Mouse (Mus musculus): Measurements from ENCODE around the gene Slc35f1. TPM values are rescaled to one million over a fixed set of nuclear protein-coding genes. Genes with fewer than 3 reads are reported as not detected.

Slc35f1 gene
- polyA plus RNA-seq, 1 experiment, result 52.7 TPM

- DNase-seq (ENCODE audit: low read depth), result peak; percentile 52
- no peak for TF ChIP-seq POLR2A (IDR thresholded peaks at IDR 0.05; ENCODE audit: borderline replicate concordance, extremely low read depth, insufficient read depth, insufficient read length, poor library complexity, severe bottlenecking)
- TF ChIP-seq CTCF (IDR thresholded peaks at IDR 0.05; ENCODE audit: borderline replicate concordance, extremely low read depth, insufficient read depth, insufficient read length), result no peak
Measured at GRCm38 (mm10) chr10:52791560-52791959, 101.2 kb downstream of the Slc35f1 start.

- DNase-seq (ENCODE audit: low read depth), result peak; percentile 79
- TF ChIP-seq POLR2A (IDR thresholded peaks at IDR 0.05; ENCODE audit: borderline replicate concordance, extremely low read depth, insufficient read depth, insufficient read length, poor library complexity, severe bottlenecking) (no peak), CTCF (IDR thresholded peaks at IDR 0.05; ENCODE audit: borderline replicate concordance, extremely low read depth, insufficient read depth, insufficient read length) (no peak)
Measured at GRCm38 (mm10) chr10:52797454-52797853, 107.1 kb downstream of the Slc35f1 start.

- no peak for TF ChIP-seq CTCF (IDR thresholded peaks at IDR 0.05; ENCODE audit: borderline replicate concordance, extremely low read depth, insufficient read depth, insufficient read length)
- TF ChIP-seq POLR2A (IDR thresholded peaks at IDR 0.05; ENCODE audit: borderline replicate concordance, extremely low read depth, insufficient read depth, insufficient read length, poor library complexity, severe bottlenecking), result no peak
- DNase-seq (ENCODE audit: low read depth), result peak; percentile 84
Measured at GRCm38 (mm10) chr10:52807808-52808207, 117.5 kb downstream of the Slc35f1 start.

GRCm38 (mm10) chr10:52812861-52813260 is 122.5 kb downstream of the Slc35f1 start:
- DNase-seq (ENCODE audit: low read depth), result no peak
- no peak for TF ChIP-seq POLR2A (IDR thresholded peaks at IDR 0.05; ENCODE audit: borderline replicate concordance, extremely low read depth, insufficient read depth, insufficient read length, poor library complexity, severe bottlenecking)
- no peak for TF ChIP-seq CTCF (IDR thresholded peaks at IDR 0.05; ENCODE audit: borderline replicate concordance, extremely low read depth, insufficient read depth, insufficient read length)

- DNase-seq (ENCODE audit: low read depth), result peak; percentile 61
- TF ChIP-seq CTCF (IDR thresholded peaks at IDR 0.05; ENCODE audit: borderline replicate concordance, extremely low read depth, insufficient read depth, insufficient read length) (no peak), POLR2A (IDR thresholded peaks at IDR 0.05; ENCODE audit: borderline replicate concordance, extremely low read depth, insufficient read depth, insufficient read length, poor library complexity, severe bottlenecking) (no peak)
Measured at GRCm38 (mm10) chr10:52814358-52814757, 124.0 kb downstream of the Slc35f1 start.

GRCm38 (mm10) chr10:52819661-52820060 is 129.3 kb downstream of the Slc35f1 start:
- TF ChIP-seq POLR2A (IDR thresholded peaks at IDR 0.05; ENCODE audit: borderline replicate concordance, extremely low read depth, insufficient read depth, insufficient read length, poor library complexity, severe bottlenecking) (no peak), CTCF (IDR thresholded peaks at IDR 0.05; ENCODE audit: borderline replicate concordance, extremely low read depth, insufficient read depth, insufficient read length) (no peak)
- peak; percentile 20 for DNase-seq (ENCODE audit: low read depth)

- TF ChIP-seq CTCF (IDR thresholded peaks at IDR 0.05; ENCODE audit: borderline replicate concordance, extremely low read depth, insufficient read depth, insufficient read length) (no peak), POLR2A (IDR thresholded peaks at IDR 0.05; ENCODE audit: borderline replicate concordance, extremely low read depth, insufficient read depth, insufficient read length, poor library complexity, severe bottlenecking) (no peak)
- no peak for DNase-seq (ENCODE audit: low read depth)
Measured at GRCm38 (mm10) chr10:52822909-52823308, 132.6 kb downstream of the Slc35f1 start.

- no peak for DNase-seq (ENCODE audit: low read depth)
- TF ChIP-seq CTCF (IDR thresholded peaks at IDR 0.05; ENCODE audit: borderline replicate concordance, extremely low read depth, insufficient read depth, insufficient read length) (no peak), POLR2A (IDR thresholded peaks at IDR 0.05; ENCODE audit: borderline replicate concordance, extremely low read depth, insufficient read depth, insufficient read length, poor library complexity, severe bottlenecking) (no peak)
Measured at GRCm38 (mm10) chr10:52825746-52826145, 135.4 kb downstream of the Slc35f1 start.

GRCm38 (mm10) chr10:52840819-52841218 is 150.5 kb downstream of the Slc35f1 start:
- DNase-seq (ENCODE audit: low read depth), result peak; percentile 84
- TF ChIP-seq POLR2A (IDR thresholded peaks at IDR 0.05; ENCODE audit: borderline replicate concordance, extremely low read depth, insufficient read depth, insufficient read length, poor library complexity, severe bottlenecking) (no peak), CTCF (IDR thresholded peaks at IDR 0.05; ENCODE audit: borderline replicate concordance, extremely low read depth, insufficient read depth, insufficient read length) (no peak)

GRCm38 (mm10) chr10:52851994-52852393 is 161.7 kb downstream of the Slc35f1 start:
- TF ChIP-seq CTCF (IDR thresholded peaks at IDR 0.05; ENCODE audit: borderline replicate concordance, extremely low read depth, insufficient read depth, insufficient read length), result no peak
- no peak for TF ChIP-seq POLR2A (IDR thresholded peaks at IDR 0.05; ENCODE audit: borderline replicate concordance, extremely low read depth, insufficient read depth, insufficient read length, poor library complexity, severe bottlenecking)

GRCm38 (mm10) chr10:52860851-52861250 is 170.5 kb downstream of the Slc35f1 start:
- no peak for TF ChIP-seq POLR2A (IDR thresholded peaks at IDR 0.05; ENCODE audit: borderline replicate concordance, extremely low read depth, insufficient read depth, insufficient read length, poor library complexity, severe bottlenecking)
- TF ChIP-seq CTCF (IDR thresholded peaks at IDR 0.05; ENCODE audit: borderline replicate concordance, extremely low read depth, insufficient read depth, insufficient read length), result no peak
- no peak for DNase-seq (ENCODE audit: low read depth)

More at GRCm38 (mm10) chr10:52851994-52852393, 161.7 kb downstream of the Slc35f1 start:
- DNase-seq (ENCODE audit: low read depth), result no peak

- TF ChIP-seq POLR2A (IDR thresholded peaks at IDR 0.05; ENCODE audit: borderline replicate concordance, extremely low read depth, insufficient read depth, insufficient read length, poor library complexity, severe bottlenecking), result no peak
- TF ChIP-seq CTCF (IDR thresholded peaks at IDR 0.05; ENCODE audit: borderline replicate concordance, extremely low read depth, insufficient read depth, insufficient read length), result no peak
- DNase-seq (ENCODE audit: low read depth), result peak; percentile 64
Measured at GRCm38 (mm10) chr10:52864936-52865335, 174.6 kb downstream of the Slc35f1 start.
